Mouse (Mus musculus) cerebellum, adult 2 months (tissue): ENCODE results near the gene Mmachc.
"Not testable (repeated sequence)": the region's sequence is repeated elsewhere in the genome, so short reads cannot be mapped to it uniquely, and the experiment has no call there.

Experiments
- CTCF ChIP-seq: fragments of 200-500 bp; IDR thresholded peaks from 2 replicates; pipeline ENCODE4 v1.5.1; 2011; ENCODE audit warnings: low read depth, mild to moderate bottlenecking, control low read depth, low read length, moderate library complexity, borderline replicate concordance; ENCODE audit not compliant: insufficient read depth
- POLR2A ChIP-seq: fragments of 200-500 bp; IDR thresholded peaks from 2 replicates; pipeline ENCODE4 v1.6.1; 2011; ENCODE audit warnings: low read length, control low read depth, borderline replicate concordance; ENCODE audit not compliant: insufficient read depth

GRCm38 (mm10) chr4:116680521-116680920 is 27.7 kb downstream of the Mmachc start:
- not testable (repeated sequence) for TF ChIP-seq CTCF, POLR2A
